Mouse (Mus musculus) midbrain, embryonic 16.5 days (tissue): ENCODE results near the gene Pop4. TPM values are rescaled to one million over a fixed set of nuclear protein-coding genes. Genes with fewer than 3 reads are reported as not detected.
A peak's percentile ranks its signal among the peaks of the same experiment; 100 is the strongest.

Source experiments
- ATAC-seq: fragments of 200-750 bp; cut with Nextera tagmentation; 2 replicates; pipeline ENCODE4 v1.8.0; 2017; ENCODE audit warnings: moderate TSS enrichment
- H3K27ac ChIP-seq: fragments of 300-500 bp; sonication (generic); 2 replicates; pipeline ENCODE4 v1.5.1; 2014; ENCODE audit warnings: mild to moderate bottlenecking, low read length, mixed read lengths
- H3K27me3 ChIP-seq: fragments of 300-500 bp; sonication (generic); 2 replicates; pipeline ENCODE4 v1.6.1; 2014; ENCODE audit warnings: low read depth, low read length, mixed read lengths; ENCODE audit not compliant: control insufficient read depth, insufficient read depth
- H3K36me3 ChIP-seq: fragments of 300-500 bp; sonication (generic); 2 replicates; pipeline ENCODE4 v1.6.1; 2014; ENCODE audit warnings: mild to moderate bottlenecking, low read length, moderate library complexity, mixed read lengths; ENCODE audit not compliant: control insufficient read depth, insufficient read depth
- H3K4me1 ChIP-seq: fragments of 300-500 bp; sonication (generic); 2 replicates; pipeline ENCODE4 v1.6.1; 2014; ENCODE audit warnings: mild to moderate bottlenecking, low read length, mixed read lengths; ENCODE audit not compliant: control insufficient read depth, insufficient read depth
- H3K4me2 ChIP-seq: fragments of 300-500 bp; sonication (generic); 2 replicates; pipeline ENCODE4 v1.6.1; 2014; ENCODE audit warnings: mild to moderate bottlenecking, low read length, mixed read lengths
- H3K4me3 ChIP-seq: fragments of 300-500 bp; sonication (generic); 2 replicates; pipeline ENCODE4 v1.5.1; 2014; ENCODE audit warnings: low read depth, mild to moderate bottlenecking, low read length, moderate library complexity, mixed read lengths
- H3K9ac ChIP-seq: fragments of 300-500 bp; sonication (generic); 2 replicates; pipeline ENCODE4 v1.6.1; 2014; ENCODE audit warnings: low read depth, low read length, mixed read lengths
- H3K9me3 ChIP-seq: fragments of 300-500 bp; sonication (generic); replicated peaks from 2 replicates; pipeline ENCODE4 v1.6.1; 2014; ENCODE audit warnings: mild to moderate bottlenecking, low read length, mixed read lengths; ENCODE audit not compliant: control insufficient read depth, poor library complexity, severe bottlenecking
- WGBS: fragments of 180-500 bp; shearing (Covaris S2); extraction: QIAGEN DNeasy Blood & Tissue Kit; methylation state at CpG from one replicate; pipeline ENCODE4 v1.1.7; 2014; 5-methylcytosine and 5-hydroxymethylcytosine counted together
- polyA plus RNA-seq: library from polyadenylated mRNA; unstranded; fragments of >200 nt; fragmentation: Nextera tagmentation; extraction: Ambion mirVana; gene quantifications from 2 replicates; pipeline ENCODE4 v1.2.1, GENCODE M21; 2015

Gene Pop4
- polyA plus RNA-seq, 1 experiment from 2014 or later: 76.0 TPM

- H3K4me1 ChIP-seq: peaks cover 6% of the 10 kb centered on the region
- peak overlapping the region; percentile 54 for H3K4me3 ChIP-seq
- peak overlapping the region; percentile 55 for H3K9ac ChIP-seq
- H3K36me3 ChIP-seq: no peaks in the 10 kb centered on the region
- WGBS: under 1% methylated on average over 25 of the region's 25 CpGs
- no peak overlapping the region for H3K27ac ChIP-seq
- peak overlapping the region; percentile 98 for H3K4me2 ChIP-seq
- H3K27me3 ChIP-seq: peaks cover 13% of the 10 kb centered on the region
- peak; percentile 72 for ATAC-seq
- H3K9me3 ChIP-seq: no peaks in the 10 kb centered on the region
Measured at GRCm38 (mm10) chr7:38227181-38227899, 43.9 kb downstream of the Pop4 start.

GRCm38 (mm10) chr7:38226226-38226625 lies 45.0 kb downstream of the Pop4 start:
- H3K4me2 ChIP-seq: no peak overlapping the region
- no peaks in the 10 kb centered on the region for H3K9me3 ChIP-seq
- no peak overlapping the region for H3K27ac ChIP-seq
- H3K27me3 ChIP-seq: peaks cover 13% of the 10 kb centered on the region
- no peaks in the 10 kb centered on the region for H3K36me3 ChIP-seq
- no peak overlapping the region for H3K4me3 ChIP-seq
- WGBS: 85% methylated on average over 2 of the region's 2 CpGs
- peaks cover 6% of the 10 kb centered on the region for H3K4me1 ChIP-seq
- ATAC-seq: no peak
- H3K9ac ChIP-seq: no peak overlapping the region

- 89% methylated on average over 13 of the region's 13 CpGs for whole genome bisulfite sequencing
- Histone ChIP-seq H3K36me3 (no peaks in the 10 kb centered on the region), H3K4me1 (peaks cover 6% of the 10 kb centered on the region), H3K4me2 (no peak overlapping the region), H3K27me3 (peaks cover 13% of the 10 kb centered on the region), H3K9ac (no peak overlapping the region), H3K4me3 (no peak overlapping the region), H3K9me3 (no peaks in the 10 kb centered on the region), H3K27ac (no peak overlapping the region)
- ATAC-seq: no peak
Measured at GRCm38 (mm10) chr7:38224577-38225369, 46.5 kb downstream of the Pop4 start.

- Histone ChIP-seq H3K4me1 (no peaks in the 10 kb centered on the region), H3K4me2 (no peak overlapping the region), H3K27me3 (no peaks in the 10 kb centered on the region), H3K4me3 (no peak overlapping the region), H3K36me3 (no peaks in the 10 kb centered on the region), H3K9me3 (no peaks in the 10 kb centered on the region), H3K27ac (no peak overlapping the region), H3K9ac (no peak overlapping the region)
- WGBS: 97% methylated on average over 7 of the region's 7 CpGs
- no peak for ATAC-seq
Measured at GRCm38 (mm10) chr7:38220866-38221265, 50.4 kb downstream of the Pop4 start.

GRCm38 (mm10) chr7:38219526-38219925 lies 51.7 kb downstream of the Pop4 start:
- 90% methylated on average over 4 of the region's 4 CpGs for WGBS
- Histone ChIP-seq H3K27me3 (no peaks in the 10 kb centered on the region), H3K4me1 (no peaks in the 10 kb centered on the region), H3K4me3 (no peak overlapping the region), H3K9me3 (no peaks in the 10 kb centered on the region), H3K9ac (no peak overlapping the region), H3K4me2 (no peak overlapping the region), H3K27ac (no peak overlapping the region), H3K36me3 (no peaks in the 10 kb centered on the region)
- ATAC-seq: no peak

- Histone ChIP-seq H3K27me3 (no peaks in the 10 kb centered on the region), H3K27ac (no peak overlapping the region), H3K9me3 (no peaks in the 10 kb centered on the region), H3K9ac (no peak overlapping the region), H3K4me2 (no peak overlapping the region), H3K4me3 (no peak overlapping the region), H3K36me3 (no peaks in the 10 kb centered on the region), H3K4me1 (no peaks in the 10 kb centered on the region)
- 78% methylated on average over 8 of the region's 8 CpGs for WGBS
- ATAC-seq: no peak
Measured at GRCm38 (mm10) chr7:38218631-38219367, 52.4 kb downstream of the Pop4 start.

GRCm38 (mm10) chr7:38217417-38218171 lies 53.6 kb downstream of the Pop4 start:
- Histone ChIP-seq H3K9ac (no peak overlapping the region), H3K27me3 (no peaks in the 10 kb centered on the region), H3K4me3 (no peak overlapping the region), H3K4me2 (no peak overlapping the region), H3K9me3 (no peaks in the 10 kb centered on the region), H3K4me1 (no peaks in the 10 kb centered on the region), H3K36me3 (no peaks in the 10 kb centered on the region), H3K27ac (no peak overlapping the region)
- 53% methylated on average over 5 of the region's 5 CpGs for WGBS
- no peak for ATAC-seq

GRCm38 (mm10) chr7:38215697-38216096 lies 55.5 kb downstream of the Pop4 start:
- no peaks in the 10 kb centered on the region for H3K9me3 ChIP-seq
- no peak overlapping the region for H3K4me3 ChIP-seq
- no peak overlapping the region for H3K27ac ChIP-seq
- H3K4me2 ChIP-seq: no peak overlapping the region
- no peaks in the 10 kb centered on the region for H3K4me1 ChIP-seq
- WGBS: 87% methylated on average over 6 of the region's 6 CpGs
- no peak for ATAC-seq
- H3K36me3 ChIP-seq: no peaks in the 10 kb centered on the region
- no peaks in the 10 kb centered on the region for H3K27me3 ChIP-seq
- no peak overlapping the region for H3K9ac ChIP-seq
